Mouse (Mus musculus): ENCODE data around the gene Tbcel. TPM values are rescaled to one million over a fixed set of nuclear protein-coding genes. Genes with fewer than 3 reads are reported as not detected.

Gene Tbcel
- total and polyA plus RNA-seq, 2 experiments from 2014 or later: 3.8 to 22.6 TPM

DNA sequence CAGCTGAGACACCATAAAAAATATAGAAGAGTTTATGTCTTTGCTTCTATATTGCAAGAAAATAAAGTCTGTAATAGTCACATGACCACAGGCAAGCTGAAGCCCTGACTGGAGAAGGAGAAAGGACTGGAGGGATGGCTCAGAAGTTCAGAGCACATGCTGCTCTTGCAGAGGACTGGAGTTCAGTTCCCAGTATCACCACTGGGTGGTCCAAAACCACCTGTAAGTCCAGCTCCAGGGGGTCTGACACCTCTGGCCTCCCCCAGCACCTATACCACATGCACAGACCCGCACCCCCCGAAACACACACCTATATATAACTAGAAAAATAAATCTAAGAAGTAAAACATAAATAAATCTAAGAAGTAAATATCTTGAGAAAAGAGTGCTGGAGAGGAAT lies 75.5 kb downstream of the Tbcel start:
- Histone ChIP-seq H3K9ac (replicated peaks; ENCODE audit: low read length) (no peak overlapping the region), H3K27me3 (ENCODE audit: insufficient read depth, low read length) (no peaks in the 10 kb centered on the region), H3K4me3 (ENCODE audit: low read length) (no peak overlapping the region), H3K36me3 (ENCODE audit: insufficient read depth, low read length) (peaks cover 31% of the 10 kb centered on the region; the same call in 1 of the 2 replicates), H3K4me1 (ENCODE audit: insufficient read depth, low read length) (0 out of 2 replicates have a peak, but pooled peaks cover 2% of the 10 kb centered on the region), H3K9me3 (ENCODE audit: low read length) (no peaks in the 10 kb centered on the region), H3K4me2 (ENCODE audit: low read depth, low read length) (no peak overlapping the region), H3K27ac (no peak overlapping the region)
- no peak for ATAC-seq
- peak; percentile 58 for TF ChIP-seq CTCF (IDR thresholded peaks at IDR 0.05; ENCODE audit: low read depth)
- 98% methylated on average over 2 of the region's 2 CpGs for WGBS
- peak; percentile 18 for DNase-seq (ENCODE audit: low spot score)

- Histone ChIP-seq H3K4me2 (ENCODE audit: low read depth, low read length) (no peak overlapping the region), H3K27me3 (ENCODE audit: insufficient read depth, low read length) (no peaks in the 10 kb centered on the region), H3K4me1 (ENCODE audit: insufficient read depth, low read length) (0 out of 2 replicates have a peak, but pooled peaks cover 2% of the 10 kb centered on the region), H3K9ac (replicated peaks; ENCODE audit: low read length) (no peak overlapping the region), H3K36me3 (ENCODE audit: insufficient read depth, low read length) (peaks cover 26% of the 10 kb centered on the region; the same call in 1 of the 2 replicates), H3K27ac (no peak overlapping the region), H3K4me3 (ENCODE audit: low read length) (no peak overlapping the region), H3K9me3 (ENCODE audit: low read length) (no peaks in the 10 kb centered on the region)
- 83% methylated on average over 2 of the region's 2 CpGs for WGBS
- ATAC-seq: no peak
- no peak for TF ChIP-seq CTCF (IDR thresholded peaks at IDR 0.05; ENCODE audit: low read depth)
- no peak for DNase-seq (ENCODE audit: low spot score)
Observed at GRCm38 (mm10) chr9:42431606-42432005, 76.0 kb downstream of the Tbcel start.

DNA sequence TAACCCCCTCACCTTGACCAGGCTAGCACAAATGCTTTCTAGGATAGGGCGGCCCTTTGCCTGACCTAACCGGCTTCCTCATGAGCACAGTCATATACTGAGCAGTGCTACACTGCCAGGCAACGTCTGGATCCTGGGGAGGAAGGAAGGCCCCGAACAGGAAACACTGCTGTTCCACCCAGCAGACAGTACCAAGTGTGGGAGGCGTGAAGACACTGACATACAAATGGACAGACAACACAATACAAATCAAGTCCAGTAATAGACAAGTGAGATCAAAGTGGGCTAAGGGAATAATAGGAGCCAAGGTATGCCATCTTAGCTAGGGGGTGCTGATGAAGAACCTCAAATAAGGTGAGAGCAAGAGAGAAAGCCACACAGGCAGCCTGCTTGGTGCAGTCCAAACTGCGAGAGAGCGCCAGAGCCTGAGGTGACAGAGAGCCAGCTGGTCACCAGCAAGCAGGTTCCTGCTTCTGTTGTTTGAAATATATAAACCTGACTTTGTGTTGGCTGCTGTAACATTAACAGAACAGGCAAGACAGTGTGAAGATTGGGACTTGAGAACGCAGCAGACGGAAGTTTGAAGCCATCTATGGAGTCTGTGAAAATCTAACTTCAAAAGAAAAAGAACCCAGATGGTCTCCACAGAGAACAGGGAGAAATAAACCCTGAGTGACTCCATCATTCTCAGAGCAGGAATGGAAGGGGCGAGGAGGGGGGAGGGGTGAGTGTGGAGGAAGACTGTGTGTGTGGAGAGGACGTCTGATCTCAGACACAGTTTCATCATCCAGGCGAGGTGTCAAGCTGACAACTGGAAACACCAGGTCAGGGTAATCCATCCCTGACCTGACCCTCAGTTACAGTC lies 79.3 kb downstream of the Tbcel start:
- Histone ChIP-seq H3K4me3 (ENCODE audit: low read length) (no peak overlapping the region), H3K9me3 (ENCODE audit: low read length) (no peaks in the 10 kb centered on the region), H3K27me3 (ENCODE audit: insufficient read depth, low read length) (no peaks in the 10 kb centered on the region), H3K36me3 (ENCODE audit: insufficient read depth, low read length) (peaks cover 10% of the 10 kb centered on the region; the same call in 1 of the 2 replicates), H3K4me1 (ENCODE audit: insufficient read depth, low read length) (0 out of 2 replicates have a peak, but pooled peaks cover 2% of the 10 kb centered on the region), H3K27ac (peak overlapping the region; percentile 60; the same call in 1 of the 2 replicates), H3K4me2 (ENCODE audit: low read depth, low read length) (no peak overlapping the region), H3K9ac (replicated peaks; ENCODE audit: low read length) (no peak overlapping the region)
- ATAC-seq (peak; percentile 62), DNase-seq (ENCODE audit: low spot score) (peak; percentile 20)
- no peak for TF ChIP-seq CTCF (IDR thresholded peaks at IDR 0.05; ENCODE audit: low read depth)
- 72% methylated on average over 12 of the region's 12 CpGs for WGBS

- no peaks in the 10 kb centered on the region for H3K9me3 ChIP-seq (ENCODE audit: low read length)
- no peak overlapping the region for H3K9ac ChIP-seq (replicated peaks; ENCODE audit: low read length)
- peak overlapping the region; percentile 42; the same call in 1 of the 2 replicates for H3K27ac ChIP-seq
- TF ChIP-seq CTCF (IDR thresholded peaks at IDR 0.05; ENCODE audit: low read depth): no peak
- H3K4me1 ChIP-seq (ENCODE audit: insufficient read depth, low read length): 0 out of 2 replicates have a peak, but pooled peaks cover 2% of the 10 kb centered on the region
- WGBS: 35% methylated on average over 10 of the region's 10 CpGs
- H3K4me3 ChIP-seq (ENCODE audit: low read length): no peak overlapping the region
- H3K27me3 ChIP-seq (ENCODE audit: insufficient read depth, low read length): no peaks in the 10 kb centered on the region
- H3K4me2 ChIP-seq (ENCODE audit: low read depth, low read length): no peak overlapping the region
- ATAC-seq (peak; percentile 89), DNase-seq (ENCODE audit: low spot score) (peak; percentile 31)
- H3K36me3 ChIP-seq (ENCODE audit: insufficient read depth, low read length): peaks cover 10% of the 10 kb centered on the region; the same call in 1 of the 2 replicates
Observed at GRCm38 (mm10) chr9:42426661-42427358, 80.8 kb downstream of the Tbcel start.

- Histone ChIP-seq H3K27ac (no peak overlapping the region), H3K36me3 (ENCODE audit: insufficient read depth, low read length) (peaks cover 8% of the 10 kb centered on the region; the same call in 1 of the 2 replicates), H3K4me2 (ENCODE audit: low read depth, low read length) (no peak overlapping the region), H3K9me3 (ENCODE audit: low read length) (no peaks in the 10 kb centered on the region), H3K27me3 (ENCODE audit: insufficient read depth, low read length) (no peaks in the 10 kb centered on the region), H3K4me3 (ENCODE audit: low read length) (no peak overlapping the region), H3K9ac (replicated peaks; ENCODE audit: low read length) (no peak overlapping the region), H3K4me1 (ENCODE audit: insufficient read depth, low read length) (0 out of 2 replicates have a peak, but pooled peaks cover 2% of the 10 kb centered on the region)
- DNase-seq (ENCODE audit: low spot score) (no peak), ATAC-seq (no peak)
- WGBS: 97% methylated on average over 2 of the region's 2 CpGs
- TF ChIP-seq CTCF (IDR thresholded peaks at IDR 0.05; ENCODE audit: low read depth): no peak
Observed at GRCm38 (mm10) chr9:42423649-42424048, 84.0 kb downstream of the Tbcel start.

DNA sequence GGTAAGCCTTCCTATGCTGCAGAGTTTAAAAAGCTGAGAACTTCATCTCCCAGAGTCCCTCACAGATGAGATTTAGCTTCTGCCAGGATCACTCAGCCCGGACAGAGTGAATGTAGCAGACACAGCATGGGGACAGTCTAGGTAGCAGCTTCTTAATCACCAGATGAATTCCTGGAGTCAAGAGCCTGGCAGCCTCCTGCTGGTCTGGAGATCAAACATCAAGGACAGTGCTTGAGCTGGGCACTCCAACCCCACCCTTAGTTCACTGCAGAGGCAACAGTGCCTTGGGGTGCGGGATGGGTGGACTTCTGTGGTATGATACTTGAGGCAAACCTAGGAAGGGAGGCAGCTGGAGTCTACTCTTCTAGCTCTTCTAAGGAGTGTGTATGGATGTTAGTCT lies 87.9 kb downstream of the Tbcel start:
- 67% methylated on average over 2 of the region's 2 CpGs for WGBS
- TF ChIP-seq CTCF (IDR thresholded peaks at IDR 0.05; ENCODE audit: low read depth): no peak
- Histone ChIP-seq H3K4me3 (ENCODE audit: low read length) (no peak overlapping the region), H3K9me3 (ENCODE audit: low read length) (no peaks in the 10 kb centered on the region), H3K27me3 (ENCODE audit: insufficient read depth, low read length) (no peaks in the 10 kb centered on the region), H3K36me3 (ENCODE audit: insufficient read depth, low read length) (peaks cover 8% of the 10 kb centered on the region; the same call in 1 of the 2 replicates), H3K4me1 (ENCODE audit: insufficient read depth, low read length) (no peaks in the 10 kb centered on the region), H3K9ac (replicated peaks; ENCODE audit: low read length) (no peak overlapping the region), H3K4me2 (ENCODE audit: low read depth, low read length) (no peak overlapping the region), H3K27ac (no peak overlapping the region)
- ATAC-seq (no peak), DNase-seq (ENCODE audit: low spot score) (no peak)
